Mouse (Mus musculus): ENCODE data around the gene Zbed3. TPM values are rescaled to one million over a fixed set of nuclear protein-coding genes. Genes with fewer than 3 reads are reported as not detected.
A peak's percentile ranks its signal among the peaks of the same experiment; 100 is the strongest.

Zbed3 gene
- polyA plus RNA-seq, 1 experiment from 2014 or later = 60.0 TPM

- 0 out of 2 replicates have a peak, but pooled peaks cover 2% of the 10 kb centered on the region for H3K9me3 ChIP-seq (replicated peaks)
- H3K9ac ChIP-seq = no peak overlapping the region
- H3K4me1 ChIP-seq (replicated peaks) = peaks cover 16% of the 10 kb centered on the region
- no peak for ATAC-seq (ENCODE audit: insufficient number of reproducible peaks, low FRiP score)
- no peak overlapping the region for H3K4me2 ChIP-seq
- no peak overlapping the region for H3K4me3 ChIP-seq
- WGBS = 79% methylated on average over 11 of the region's 11 CpGs
- H3K27me3 ChIP-seq (replicated peaks) = no peaks in the 10 kb centered on the region
- H3K27ac ChIP-seq (ENCODE audit: poor library complexity, severe bottlenecking) = no peak overlapping the region
- H3K36me3 ChIP-seq = peaks cover 27% of the 10 kb centered on the region
Observed at GRCm38 (mm10) chr13:95332086-95332899, 8.9 kb downstream of the Zbed3 start.

GRCm38 (mm10) chr13:95336122-95336677 is 12.8 kb downstream of the Zbed3 start:
- no peaks in the 10 kb centered on the region for H3K27me3 ChIP-seq (replicated peaks)
- H3K9ac ChIP-seq = no peak overlapping the region
- H3K9me3 ChIP-seq (replicated peaks) = 0 out of 2 replicates have a peak, but pooled peaks cover 2% of the 10 kb centered on the region
- ATAC-seq (ENCODE audit: insufficient number of reproducible peaks, low FRiP score) = peak; percentile 51; the same call in 1 of the 2 replicates
- H3K4me2 ChIP-seq = no peak overlapping the region
- no peak overlapping the region for H3K27ac ChIP-seq (ENCODE audit: poor library complexity, severe bottlenecking)
- H3K4me3 ChIP-seq = no peak overlapping the region
- no peaks in the 10 kb centered on the region for H3K4me1 ChIP-seq (replicated peaks)
- H3K36me3 ChIP-seq = peaks cover 38% of the 10 kb centered on the region
- WGBS = 82% methylated on average over 40 of the region's 40 CpGs

- Histone ChIP-seq H3K4me1 (replicated peaks) (no peaks in the 10 kb centered on the region), H3K9me3 (replicated peaks) (no peaks in the 10 kb centered on the region), H3K4me3 (no peak overlapping the region), H3K27ac (ENCODE audit: poor library complexity, severe bottlenecking) (no peak overlapping the region), H3K27me3 (replicated peaks) (no peaks in the 10 kb centered on the region), H3K9ac (no peak overlapping the region), H3K36me3 (peaks cover 17% of the 10 kb centered on the region), H3K4me2 (no peak overlapping the region)
- WGBS = 82% methylated on average over 8 of the region's 8 CpGs
- ATAC-seq (ENCODE audit: insufficient number of reproducible peaks, low FRiP score) = no peak
Observed at GRCm38 (mm10) chr13:95343470-95343869, 20.1 kb downstream of the Zbed3 start.

- 80% methylated on average over 6 of the region's 6 CpGs for WGBS
- H3K9ac ChIP-seq = no peak overlapping the region
- H3K4me2 ChIP-seq = no peak overlapping the region
- no peaks in the 10 kb centered on the region for H3K27me3 ChIP-seq (replicated peaks)
- no peaks in the 10 kb centered on the region for H3K4me1 ChIP-seq (replicated peaks)
- H3K9me3 ChIP-seq (replicated peaks) = no peaks in the 10 kb centered on the region
- H3K27ac ChIP-seq (ENCODE audit: poor library complexity, severe bottlenecking) = no peak overlapping the region
- peaks cover 19% of the 10 kb centered on the region for H3K36me3 ChIP-seq
- ATAC-seq (ENCODE audit: insufficient number of reproducible peaks, low FRiP score) = no peak
- no peak overlapping the region for H3K4me3 ChIP-seq
Observed at GRCm38 (mm10) chr13:95345869-95346268, 22.5 kb downstream of the Zbed3 start.

- Histone ChIP-seq H3K9me3 (replicated peaks) (no peaks in the 10 kb centered on the region), H3K27ac (ENCODE audit: poor library complexity, severe bottlenecking) (no peak overlapping the region), H3K9ac (no peak overlapping the region), H3K27me3 (replicated peaks) (no peaks in the 10 kb centered on the region), H3K4me3 (no peak overlapping the region), H3K4me1 (replicated peaks) (no peaks in the 10 kb centered on the region), H3K4me2 (no peak overlapping the region), H3K36me3 (peaks cover 29% of the 10 kb centered on the region)
- 36% methylated on average over 8 of the region's 8 CpGs for WGBS
- ATAC-seq (ENCODE audit: insufficient number of reproducible peaks, low FRiP score) = no peak
Observed at GRCm38 (mm10) chr13:95347018-95347696, 23.7 kb downstream of the Zbed3 start.

GRCm38 (mm10) chr13:95348476-95348875 is 25.1 kb downstream of the Zbed3 start:
- 88% methylated on average over 3 of the region's 3 CpGs for WGBS
- ATAC-seq (ENCODE audit: insufficient number of reproducible peaks, low FRiP score) = no peak
- Histone ChIP-seq H3K4me1 (replicated peaks) (no peaks in the 10 kb centered on the region), H3K9me3 (replicated peaks) (no peaks in the 10 kb centered on the region), H3K4me3 (no peak overlapping the region), H3K27ac (ENCODE audit: poor library complexity, severe bottlenecking) (no peak overlapping the region), H3K36me3 (peaks cover 38% of the 10 kb centered on the region), H3K9ac (no peak overlapping the region), H3K27me3 (replicated peaks) (no peaks in the 10 kb centered on the region), H3K4me2 (no peak overlapping the region)

GRCm38 (mm10) chr13:95358223-95358622 is 34.8 kb downstream of the Zbed3 start:
- Histone ChIP-seq H3K4me2 (no peak overlapping the region), H3K9ac (no peak overlapping the region), H3K27ac (ENCODE audit: poor library complexity, severe bottlenecking) (no peak overlapping the region), H3K27me3 (replicated peaks) (no peaks in the 10 kb centered on the region), H3K4me1 (replicated peaks) (no peaks in the 10 kb centered on the region), H3K9me3 (replicated peaks) (no peaks in the 10 kb centered on the region), H3K4me3 (no peak overlapping the region), H3K36me3 (peaks cover 81% of the 10 kb centered on the region)
- ATAC-seq (ENCODE audit: insufficient number of reproducible peaks, low FRiP score) = no peak
- 77% methylated on average over 2 of the region's 2 CpGs for WGBS

- Histone ChIP-seq H3K4me2 (no peak overlapping the region), H3K4me3 (no peak overlapping the region), H3K4me1 (replicated peaks) (peaks cover 11% of the 10 kb centered on the region), H3K9me3 (replicated peaks) (no peaks in the 10 kb centered on the region), H3K36me3 (peaks cover 65% of the 10 kb centered on the region), H3K9ac (no peak overlapping the region), H3K27ac (ENCODE audit: poor library complexity, severe bottlenecking) (0 out of 2 replicates have a peak overlapping the region, but pooled peaks have one; percentile 5), H3K27me3 (replicated peaks) (no peaks in the 10 kb centered on the region)
- 54% methylated on average over 4 of the region's 4 CpGs for WGBS
- no peak for ATAC-seq (ENCODE audit: insufficient number of reproducible peaks, low FRiP score)
Observed at GRCm38 (mm10) chr13:95363440-95363839, 40.0 kb downstream of the Zbed3 start.

- Histone ChIP-seq H3K27ac (ENCODE audit: poor library complexity, severe bottlenecking) (peak overlapping the region; percentile 62; the same call in 1 of the 2 replicates), H3K4me3 (no peak overlapping the region), H3K4me2 (peak overlapping the region; percentile 27; the same call in 1 of the 2 replicates), H3K36me3 (peaks cover 70% of the 10 kb centered on the region), H3K9me3 (replicated peaks) (no peaks in the 10 kb centered on the region), H3K9ac (no peak overlapping the region), H3K27me3 (replicated peaks) (no peaks in the 10 kb centered on the region), H3K4me1 (replicated peaks) (peaks cover 11% of the 10 kb centered on the region)
- 52% methylated on average over 8 of the region's 8 CpGs for WGBS
- no peak; the same call in 1 of the 2 replicates for ATAC-seq (ENCODE audit: insufficient number of reproducible peaks, low FRiP score)
Observed at GRCm38 (mm10) chr13:95366356-95366755, 42.9 kb downstream of the Zbed3 start.

- Histone ChIP-seq H3K27me3 (replicated peaks) (no peaks in the 10 kb centered on the region), H3K9ac (peak within 1 kb of the TSS; percentile 93), H3K4me1 (replicated peaks) (peaks cover 16% of the 10 kb centered on the region), H3K27ac (ENCODE audit: poor library complexity, severe bottlenecking) (peak within 1 kb of the TSS; percentile 70), H3K4me2 (peak within 1 kb of the TSS; percentile 81), H3K9me3 (replicated peaks) (no peaks in the 10 kb centered on the region), H3K4me3 (peak within 1 kb of the TSS; percentile 94), H3K36me3 (peaks cover 12% of the 10 kb centered on the region)
- peak; percentile 94 for ATAC-seq (ENCODE audit: insufficient number of reproducible peaks, low FRiP score)
- WGBS = under 1% methylated on average over 84 of the region's 86 CpGs
Observed at GRCm38 (mm10) chr13:95374701-95375553, 51.5 kb downstream of the Zbed3 start, which contains the start of gene Aggf1. Aggf1 (minus strand) TSS chr13:95375352.
